Mouse (Mus musculus): Measurements from ENCODE around the gene Scamp2. TPM values are rescaled to one million over a fixed set of nuclear protein-coding genes. Genes with fewer than 3 reads are reported as not detected.

The Scamp2 gene
- polyA plus RNA-seq, 1 experiment from 2014 or later = 44.1 TPM

DNA sequence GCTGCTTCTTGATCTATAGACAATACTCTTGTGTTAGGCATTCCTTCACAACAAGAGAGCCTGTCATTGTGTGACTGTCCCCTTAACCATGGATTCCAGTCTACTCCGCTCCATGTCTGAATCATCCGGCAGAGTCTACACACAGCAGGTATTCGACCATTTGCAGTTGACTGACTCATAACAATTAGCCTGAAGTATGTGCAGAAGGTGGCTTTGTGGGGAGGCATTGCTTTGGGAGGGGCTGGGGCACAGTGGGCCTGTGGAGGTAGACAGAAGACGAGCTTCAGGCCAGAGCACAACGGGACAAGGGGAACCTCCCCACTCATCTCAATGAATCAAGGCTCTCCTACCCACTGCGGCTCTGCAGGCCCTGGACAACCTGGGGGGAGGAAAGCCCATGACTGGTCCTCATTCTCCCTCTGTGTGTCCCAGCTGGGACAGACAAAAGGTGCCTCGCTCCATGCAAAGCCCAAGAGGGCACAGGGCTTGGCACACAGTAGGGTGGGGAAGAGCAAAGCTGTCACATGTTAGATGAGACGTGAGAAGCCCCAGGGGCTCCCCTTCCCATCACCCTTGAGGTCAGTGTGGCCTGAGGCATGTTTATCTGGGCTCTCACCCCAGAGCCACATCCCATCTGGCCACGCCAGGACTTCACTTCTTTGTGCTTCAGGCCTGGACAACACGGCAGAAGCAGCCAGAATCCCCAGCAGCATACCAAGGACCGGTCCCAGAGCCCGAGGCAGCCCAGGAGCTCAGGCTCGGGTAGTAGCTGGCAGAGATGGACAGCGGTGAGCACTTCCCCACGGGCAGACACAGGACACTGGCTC is 65.1 kb downstream of the Scamp2 start:
- H3K9me3 ChIP-seq (replicated peaks; ENCODE audit: control insufficient read depth, low read length, poor library complexity, severe bottlenecking) = no peaks in the 10 kb centered on the region
- no peak overlapping the region for H3K27ac ChIP-seq (ENCODE audit: low read length)
- peaks cover 46% of the 10 kb centered on the region for H3K36me3 ChIP-seq (ENCODE audit: control insufficient read depth, insufficient read depth, low read length)
- ATAC-seq = no peak
- no peaks in the 10 kb centered on the region for H3K27me3 ChIP-seq (ENCODE audit: control insufficient read depth, insufficient read depth, low read depth, low read length)
- WGBS = 59% methylated on average over 15 of the region's 15 CpGs
- no peaks in the 10 kb centered on the region for H3K4me1 ChIP-seq (ENCODE audit: control insufficient read depth, insufficient read depth, low read length)
- no peak overlapping the region for H3K4me3 ChIP-seq (ENCODE audit: low read depth, low read length)
- no peak overlapping the region for H3K4me2 ChIP-seq (ENCODE audit: low read length)
- no peak overlapping the region for H3K9ac ChIP-seq (ENCODE audit: low read depth, low read length)

DNA sequence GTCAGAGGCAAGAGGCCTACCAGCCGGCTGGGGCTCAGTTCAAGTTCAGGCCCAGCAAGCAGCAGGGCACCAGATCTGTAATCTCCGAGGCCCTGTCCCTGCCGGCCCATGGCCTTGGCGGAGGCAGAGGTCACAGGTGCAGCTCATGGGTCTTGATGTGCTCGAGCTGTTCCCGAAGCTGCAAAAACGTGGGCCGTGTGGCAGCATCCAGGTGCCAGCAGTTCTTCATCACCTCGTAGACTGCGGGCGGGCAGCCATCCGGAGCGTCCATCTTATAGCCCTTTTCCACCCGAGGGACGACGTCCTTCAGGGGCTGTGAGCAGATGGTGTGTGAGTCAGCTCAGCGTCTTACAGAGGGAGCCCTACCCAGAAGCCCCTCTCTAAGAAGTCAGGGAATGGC is 66.4 kb downstream of the Scamp2 start:
- Histone ChIP-seq H3K9me3 (replicated peaks; ENCODE audit: control insufficient read depth, low read length, poor library complexity, severe bottlenecking) (no peaks in the 10 kb centered on the region), H3K27me3 (ENCODE audit: control insufficient read depth, insufficient read depth, low read depth, low read length) (no peaks in the 10 kb centered on the region), H3K36me3 (ENCODE audit: control insufficient read depth, insufficient read depth, low read length) (peaks cover 48% of the 10 kb centered on the region), H3K9ac (ENCODE audit: low read depth, low read length) (no peak overlapping the region), H3K4me1 (ENCODE audit: control insufficient read depth, insufficient read depth, low read length) (no peaks in the 10 kb centered on the region), H3K4me3 (ENCODE audit: low read depth, low read length) (no peak overlapping the region), H3K27ac (ENCODE audit: low read length) (no peak overlapping the region), H3K4me2 (ENCODE audit: low read length) (no peak overlapping the region)
- ATAC-seq = no peak
- 90% methylated on average over 17 of the region's 17 CpGs for whole genome bisulfite sequencing

DNA sequence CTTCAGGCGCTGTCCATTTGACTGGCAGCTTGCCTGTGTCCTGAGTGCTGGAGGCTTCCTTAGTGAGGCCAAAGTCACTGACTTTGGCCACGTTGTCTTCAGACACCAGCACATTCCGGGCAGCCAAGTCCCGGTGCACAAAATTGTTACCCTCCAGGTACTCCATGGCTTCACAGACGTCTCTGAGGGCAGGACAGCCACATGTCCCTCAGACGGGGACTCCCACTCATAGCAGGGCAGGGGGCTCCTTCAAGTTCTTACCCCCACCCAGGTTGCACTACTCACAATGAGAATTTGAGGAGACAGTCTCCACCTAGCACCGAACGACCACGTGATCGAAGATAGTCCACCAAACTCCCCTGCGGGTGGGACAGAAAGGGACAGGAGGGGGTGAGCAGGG is 67.1 kb downstream of the Scamp2 start:
- no peak overlapping the region for H3K4me2 ChIP-seq (ENCODE audit: low read length)
- WGBS = 92% methylated on average over 11 of the region's 11 CpGs
- H3K9ac ChIP-seq (ENCODE audit: low read depth, low read length) = no peak overlapping the region
- no peaks in the 10 kb centered on the region for H3K9me3 ChIP-seq (replicated peaks; ENCODE audit: control insufficient read depth, low read length, poor library complexity, severe bottlenecking)
- no peak for ATAC-seq
- no peak overlapping the region for H3K4me3 ChIP-seq (ENCODE audit: low read depth, low read length)
- no peak overlapping the region for H3K27ac ChIP-seq (ENCODE audit: low read length)
- H3K36me3 ChIP-seq (ENCODE audit: control insufficient read depth, insufficient read depth, low read length) = peaks cover 48% of the 10 kb centered on the region
- H3K27me3 ChIP-seq (ENCODE audit: control insufficient read depth, insufficient read depth, low read depth, low read length) = no peaks in the 10 kb centered on the region
- H3K4me1 ChIP-seq (ENCODE audit: control insufficient read depth, insufficient read depth, low read length) = no peaks in the 10 kb centered on the region

DNA sequence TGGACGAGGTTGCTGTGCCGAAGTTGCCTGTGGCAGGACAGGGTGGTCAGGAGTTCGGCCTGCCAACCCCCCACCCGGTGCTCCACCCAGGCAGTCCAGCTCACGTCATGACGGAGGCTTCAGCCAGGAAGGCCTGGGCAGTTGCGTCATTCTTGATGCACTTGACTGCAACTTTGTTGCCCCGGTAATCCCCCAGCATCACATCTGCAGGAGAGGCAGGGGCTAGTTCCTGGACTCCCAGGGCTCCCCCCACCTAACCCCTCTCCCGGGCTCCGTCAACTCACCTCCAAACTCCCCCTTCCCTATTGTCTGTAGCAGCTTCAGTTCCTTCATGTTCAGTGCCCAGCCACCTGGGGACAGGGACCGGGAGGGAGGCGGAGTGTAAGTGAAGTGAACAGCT is 68.0 kb downstream of the Scamp2 start:
- Histone ChIP-seq H3K9me3 (replicated peaks; ENCODE audit: control insufficient read depth, low read length, poor library complexity, severe bottlenecking) (no peaks in the 10 kb centered on the region), H3K4me2 (ENCODE audit: low read length) (no peak overlapping the region), H3K9ac (ENCODE audit: low read depth, low read length) (no peak overlapping the region), H3K4me3 (ENCODE audit: low read depth, low read length) (no peak overlapping the region), H3K27ac (ENCODE audit: low read length) (no peak overlapping the region), H3K27me3 (ENCODE audit: control insufficient read depth, insufficient read depth, low read depth, low read length) (no peaks in the 10 kb centered on the region), H3K36me3 (ENCODE audit: control insufficient read depth, insufficient read depth, low read length) (peaks cover 48% of the 10 kb centered on the region), H3K4me1 (ENCODE audit: control insufficient read depth, insufficient read depth, low read length) (0 out of 2 replicates have a peak, but pooled peaks cover 4% of the 10 kb centered on the region)
- peak; percentile 1; the same call in 1 of the 2 replicates for ATAC-seq
- WGBS = 93% methylated on average over 12 of the region's 12 CpGs

DNA sequence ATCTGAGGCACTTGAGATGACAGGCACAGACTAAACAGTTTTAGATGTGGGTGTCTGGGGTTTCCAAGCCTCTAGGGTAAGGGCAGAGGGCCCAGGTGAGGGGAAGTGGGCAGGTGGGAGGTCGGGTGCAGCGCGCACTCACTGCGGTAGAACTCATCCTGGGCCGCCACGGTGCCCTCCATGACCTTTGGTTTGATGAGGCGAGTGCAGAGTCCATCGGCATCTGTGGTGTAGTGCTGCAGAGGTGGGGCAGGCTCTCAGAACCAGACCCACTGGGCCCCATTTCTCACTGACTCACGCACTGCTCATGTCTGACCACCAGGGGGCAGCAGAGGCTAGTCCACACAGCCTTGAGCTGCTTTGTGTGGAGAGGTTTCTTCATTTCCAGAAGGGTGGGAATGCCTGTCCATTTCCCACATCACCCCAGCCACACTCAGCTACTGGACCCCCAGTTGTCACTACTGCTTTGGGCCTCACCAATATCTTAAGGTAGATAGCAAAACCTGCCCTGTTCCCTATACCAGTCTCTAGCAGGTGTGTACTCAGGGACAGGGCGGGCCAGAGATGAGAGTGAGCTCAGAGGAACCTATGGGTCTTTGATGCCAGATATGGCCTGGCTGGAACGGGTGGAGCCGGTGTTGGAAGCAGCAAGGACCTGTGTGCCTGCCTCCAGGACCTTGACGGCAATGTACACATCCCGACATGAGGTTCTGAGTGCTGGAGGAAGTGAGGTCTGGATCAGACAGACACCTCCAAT is 68.6 kb downstream of the Scamp2 start:
- Histone ChIP-seq H3K4me2 (ENCODE audit: low read length) (no peak overlapping the region), H3K27ac (ENCODE audit: low read length) (peak overlapping the region; percentile 34; the same call in 1 of the 2 replicates), H3K27me3 (ENCODE audit: control insufficient read depth, insufficient read depth, low read depth, low read length) (no peaks in the 10 kb centered on the region), H3K9ac (ENCODE audit: low read depth, low read length) (no peak overlapping the region), H3K36me3 (ENCODE audit: control insufficient read depth, insufficient read depth, low read length) (peaks cover 48% of the 10 kb centered on the region), H3K4me1 (ENCODE audit: control insufficient read depth, insufficient read depth, low read length) (0 out of 2 replicates have a peak, but pooled peaks cover 6% of the 10 kb centered on the region), H3K4me3 (ENCODE audit: low read depth, low read length) (no peak overlapping the region), H3K9me3 (replicated peaks; ENCODE audit: control insufficient read depth, low read length, poor library complexity, severe bottlenecking) (no peaks in the 10 kb centered on the region)
- WGBS = 77% methylated on average over 14 of the region's 14 CpGs
- ATAC-seq = peak; percentile 64

DNA sequence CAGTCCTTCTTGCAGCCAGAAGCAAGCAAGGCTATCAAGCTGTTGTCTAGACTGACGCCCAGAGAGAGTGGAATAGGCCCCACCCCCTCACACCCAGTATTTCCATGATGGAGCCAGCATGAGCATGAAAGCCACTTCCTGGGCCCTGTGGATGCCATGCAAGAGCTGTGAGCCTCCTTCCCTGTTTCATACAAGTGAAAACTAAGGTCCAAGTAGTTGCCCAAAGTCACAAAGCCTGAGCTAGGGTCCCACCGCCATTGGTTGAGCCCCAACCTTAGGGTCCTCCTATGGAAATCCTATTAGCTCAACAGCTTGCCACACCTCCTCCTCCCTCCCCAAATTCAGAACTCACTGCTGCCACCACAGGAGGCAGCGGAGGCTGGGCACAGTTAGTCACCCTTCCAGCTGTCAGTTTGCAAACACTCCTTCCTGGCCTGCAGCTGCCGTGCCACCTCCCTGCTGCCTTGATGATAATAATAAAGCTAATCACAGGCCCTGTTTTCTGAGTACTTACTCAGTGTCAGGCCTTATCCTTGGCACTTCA is 72.8 kb downstream of the Scamp2 start:
- Histone ChIP-seq H3K27ac (ENCODE audit: low read length) (peak overlapping the region; percentile 9; the same call in 1 of the 2 replicates), H3K9ac (ENCODE audit: low read depth, low read length) (no peak overlapping the region; the same call in 1 of the 2 replicates), H3K27me3 (ENCODE audit: control insufficient read depth, insufficient read depth, low read depth, low read length) (no peaks in the 10 kb centered on the region), H3K4me3 (ENCODE audit: low read depth, low read length) (no peak overlapping the region), H3K4me2 (ENCODE audit: low read length) (no peak overlapping the region), H3K36me3 (ENCODE audit: control insufficient read depth, insufficient read depth, low read length) (peaks cover 20% of the 10 kb centered on the region), H3K4me1 (ENCODE audit: control insufficient read depth, insufficient read depth, low read length) (peaks cover 15% of the 10 kb centered on the region), H3K9me3 (replicated peaks; ENCODE audit: control insufficient read depth, low read length, poor library complexity, severe bottlenecking) (no peaks in the 10 kb centered on the region)
- WGBS = 36% methylated on average over 4 of the region's 4 CpGs
- no peak for ATAC-seq

DNA sequence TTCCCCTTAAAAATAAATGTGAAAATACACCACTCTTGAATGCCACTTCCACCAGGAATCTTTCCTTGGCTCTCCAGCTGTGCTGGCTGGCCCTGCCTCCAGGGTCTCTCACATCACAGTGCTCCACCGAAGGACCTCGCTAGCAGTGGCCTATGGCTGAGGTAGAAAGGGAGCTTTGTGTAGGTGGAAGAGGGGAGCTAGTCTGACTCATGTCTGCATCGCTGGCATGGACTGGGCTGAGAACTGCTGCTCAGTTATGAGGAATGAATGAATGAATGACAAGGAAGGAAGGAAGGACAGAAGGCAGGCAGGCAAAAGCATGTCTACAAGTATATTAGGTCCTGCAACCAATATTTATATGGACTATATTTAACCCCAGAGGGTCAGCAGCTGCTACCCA is 76.5 kb downstream of the Scamp2 start:
- no peak for ATAC-seq
- 77% methylated on average over 3 of the region's 3 CpGs for WGBS
- no peak overlapping the region; the same call in 1 of the 2 replicates for H3K27ac ChIP-seq (ENCODE audit: low read length)
- H3K4me3 ChIP-seq (ENCODE audit: low read depth, low read length) = no peak overlapping the region
- H3K4me2 ChIP-seq (ENCODE audit: low read length) = no peak overlapping the region
- H3K27me3 ChIP-seq (ENCODE audit: control insufficient read depth, insufficient read depth, low read depth, low read length) = no peaks in the 10 kb centered on the region
- no peak overlapping the region for H3K9ac ChIP-seq (ENCODE audit: low read depth, low read length)
- H3K9me3 ChIP-seq (replicated peaks; ENCODE audit: control insufficient read depth, low read length, poor library complexity, severe bottlenecking) = no peaks in the 10 kb centered on the region
- H3K36me3 ChIP-seq (ENCODE audit: control insufficient read depth, insufficient read depth, low read length) = no peaks in the 10 kb centered on the region; the same call in 1 of the 2 replicates
- peaks cover 52% of the 10 kb centered on the region for H3K4me1 ChIP-seq (ENCODE audit: control insufficient read depth, insufficient read depth, low read length)

DNA sequence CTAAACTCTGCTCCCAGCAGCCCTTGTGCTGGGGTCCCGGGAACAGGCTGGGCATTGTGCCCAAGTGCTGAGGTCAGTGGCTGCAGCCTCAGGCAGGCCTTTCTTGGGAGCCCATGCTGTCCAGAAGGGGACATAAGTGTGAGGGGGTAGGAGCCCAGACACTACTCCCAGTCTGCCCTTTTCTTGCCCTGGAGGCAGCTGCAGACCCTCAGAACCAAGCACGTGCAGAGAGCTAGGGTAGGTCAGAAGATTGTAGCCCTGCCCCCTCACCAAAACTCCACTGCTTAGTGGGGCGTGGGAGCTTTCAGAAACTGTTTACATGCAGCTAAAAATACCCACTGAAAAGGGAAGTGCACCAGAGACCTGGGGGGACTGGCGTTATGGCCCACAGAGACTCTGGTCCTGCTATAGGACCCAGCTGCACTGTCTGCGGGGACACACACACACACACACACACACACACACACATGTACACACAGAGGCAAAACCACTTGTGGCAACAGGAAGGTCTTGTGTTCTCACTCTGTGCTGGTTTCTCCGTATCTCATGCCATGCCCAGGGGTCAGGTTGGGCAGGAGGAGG is 77.1 kb downstream of the Scamp2 start:
- WGBS = 49% methylated on average over 6 of the region's 6 CpGs
- Histone ChIP-seq H3K27ac (ENCODE audit: low read length) (no peak overlapping the region), H3K4me3 (ENCODE audit: low read depth, low read length) (no peak overlapping the region), H3K9me3 (replicated peaks; ENCODE audit: control insufficient read depth, low read length, poor library complexity, severe bottlenecking) (no peaks in the 10 kb centered on the region), H3K9ac (ENCODE audit: low read depth, low read length) (no peak overlapping the region), H3K4me2 (ENCODE audit: low read length) (no peak overlapping the region), H3K27me3 (ENCODE audit: control insufficient read depth, insufficient read depth, low read depth, low read length) (no peaks in the 10 kb centered on the region), H3K36me3 (ENCODE audit: control insufficient read depth, insufficient read depth, low read length) (no peaks in the 10 kb centered on the region; the same call in 1 of the 2 replicates), H3K4me1 (ENCODE audit: control insufficient read depth, insufficient read depth, low read length) (peaks cover 58% of the 10 kb centered on the region)
- ATAC-seq = no peak
